Mouse (Mus musculus) cerebellum, postnatal 36 days (tissue): ENCODE data around the gene Atp5d.
A peak's percentile ranks its signal among the peaks of the same experiment; 100 is the strongest.

Experiments used
- DNase-seq, 2 experiments: peaks; one replicate each; pipeline ENCODE4 v3.0.0; 2021 to 2022; ENCODE audit warnings: mixed read lengths in 2 of 2

Gene Atp5d

GRCm38 (mm10) chr10:80118552-80118951 lies 19.9 kb upstream of the Atp5d start:
- peak in 1 of 2 experiments; percentile 48 for DNase-seq

GRCm38 (mm10) chr10:80120146-80120545 lies 18.3 kb upstream of the Atp5d start:
- DNase-seq, result no peak

GRCm38 (mm10) chr10:80121639-80122038 lies 16.8 kb upstream of the Atp5d start:
- DNase-seq, result no peak

- no peak for DNase-seq
Measured at GRCm38 (mm10) chr10:80123932-80124562, 14.4 kb upstream of the Atp5d start.

- no peak for DNase-seq
Measured at GRCm38 (mm10) chr10:80127920-80128319, 10.5 kb upstream of the Atp5d start.

GRCm38 (mm10) chr10:80129846-80130245 lies 8.6 kb upstream of the Atp5d start:
- DNase-seq, result peak; percentile 77 to 82

GRCm38 (mm10) chr10:80130403-80131031 lies 7.9 kb upstream of the Atp5d start:
- no peak for DNase-seq

- DNase-seq, result no peak
Measured at GRCm38 (mm10) chr10:80131316-80131951, 7.0 kb upstream of the Atp5d start.

- DNase-seq, result no peak
Measured at GRCm38 (mm10) chr10:80131952-80132350, 6.5 kb upstream of the Atp5d start.

- peak in 1 of 2 experiments; percentile 38 for DNase-seq
Measured at GRCm38 (mm10) chr10:80133226-80133849, 5.1 kb upstream of the Atp5d start.

- no peak for DNase-seq
Measured at GRCm38 (mm10) chr10:80134421-80134820, 4.0 kb upstream of the Atp5d start.

GRCm38 (mm10) chr10:80135161-80135560 lies 3.3 kb upstream of the Atp5d start:
- DNase-seq, result no peak

GRCm38 (mm10) chr10:80135641-80136040 lies 2.8 kb upstream of the Atp5d start:
- DNase-seq, result no peak

GRCm38 (mm10) chr10:80136179-80136951 lies 2.1 kb upstream of the Atp5d start:
- no peak for DNase-seq

- DNase-seq, result peak in 1 of 2 experiments; percentile 47
Measured at GRCm38 (mm10) chr10:80136952-80137625, 1.3 kb upstream of the Atp5d start.

GRCm38 (mm10) chr10:80137626-80138552 lies 543 bp upstream of the Atp5d start:
- peak; percentile 33 to 55 for DNase-seq

- no peak for DNase-seq
Measured at GRCm38 (mm10) chr10:80139439-80139775, 975 bp downstream of the Atp5d start.

GRCm38 (mm10) chr10:80139975-80140665 lies 1.7 kb downstream of the Atp5d start:
- no peak for DNase-seq

- DNase-seq, result no peak
Measured at GRCm38 (mm10) chr10:80140666-80141035, 2.2 kb downstream of the Atp5d start, which contains the start of gene Cbarp. Gene Cbarp (minus strand): TSS chr10:80140835.

- DNase-seq, result peak; percentile 96 to 99
Measured at GRCm38 (mm10) chr10:80141243-80141642, 2.8 kb downstream of the Atp5d start.
